Mouse (Mus musculus) brain, adult 2 months (tissue): ENCODE results near the gene Slc35a3.

ENCODE experiments used
- DNase-seq: peaks from one replicate; pipeline ENCODE4 v3.0.0; 2011; ENCODE audit warnings: low read depth, low spot score

The Slc35a3 gene

DNA sequence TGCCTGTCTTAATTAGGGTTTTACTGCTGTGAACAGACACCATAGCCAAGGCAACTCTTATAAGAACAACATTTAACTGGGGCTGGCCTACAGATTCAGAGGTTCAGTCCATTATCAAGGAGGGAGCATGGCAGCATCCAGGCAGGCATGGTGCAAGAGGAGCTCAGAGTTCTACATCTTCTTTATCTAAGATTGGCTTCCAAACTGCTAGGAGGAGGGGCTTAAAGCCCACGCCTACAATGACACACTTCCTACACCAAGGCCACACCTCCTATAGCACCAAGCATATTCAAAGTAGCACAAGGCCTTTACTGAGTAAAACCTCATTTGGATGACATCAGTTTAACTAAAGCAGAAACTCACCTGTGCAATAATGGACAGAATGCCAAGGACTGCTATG lies 72.6 kb downstream of the Slc35a3 start:
- DNase-seq, result no peak

DNA sequence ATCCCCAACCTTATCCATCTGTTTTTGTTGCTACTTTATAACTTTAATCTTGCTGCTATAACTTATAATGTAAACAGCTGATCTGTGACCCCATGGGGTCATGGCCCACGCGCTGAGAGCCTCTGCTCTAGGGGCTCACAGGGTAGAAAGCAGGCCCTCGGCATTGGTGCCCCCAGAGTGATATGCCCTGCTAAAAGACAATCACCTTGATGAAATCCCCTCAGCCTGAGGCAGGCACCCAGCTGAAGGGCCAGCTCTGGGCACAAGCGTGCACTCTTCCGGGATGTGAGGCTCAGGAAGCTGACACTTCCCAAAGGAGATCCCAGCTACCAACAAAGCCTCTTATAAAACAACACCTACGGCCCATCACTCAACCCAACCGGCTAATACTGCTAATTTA lies 74.1 kb downstream of the Slc35a3 start:
- DNase-seq, result no peak

DNA sequence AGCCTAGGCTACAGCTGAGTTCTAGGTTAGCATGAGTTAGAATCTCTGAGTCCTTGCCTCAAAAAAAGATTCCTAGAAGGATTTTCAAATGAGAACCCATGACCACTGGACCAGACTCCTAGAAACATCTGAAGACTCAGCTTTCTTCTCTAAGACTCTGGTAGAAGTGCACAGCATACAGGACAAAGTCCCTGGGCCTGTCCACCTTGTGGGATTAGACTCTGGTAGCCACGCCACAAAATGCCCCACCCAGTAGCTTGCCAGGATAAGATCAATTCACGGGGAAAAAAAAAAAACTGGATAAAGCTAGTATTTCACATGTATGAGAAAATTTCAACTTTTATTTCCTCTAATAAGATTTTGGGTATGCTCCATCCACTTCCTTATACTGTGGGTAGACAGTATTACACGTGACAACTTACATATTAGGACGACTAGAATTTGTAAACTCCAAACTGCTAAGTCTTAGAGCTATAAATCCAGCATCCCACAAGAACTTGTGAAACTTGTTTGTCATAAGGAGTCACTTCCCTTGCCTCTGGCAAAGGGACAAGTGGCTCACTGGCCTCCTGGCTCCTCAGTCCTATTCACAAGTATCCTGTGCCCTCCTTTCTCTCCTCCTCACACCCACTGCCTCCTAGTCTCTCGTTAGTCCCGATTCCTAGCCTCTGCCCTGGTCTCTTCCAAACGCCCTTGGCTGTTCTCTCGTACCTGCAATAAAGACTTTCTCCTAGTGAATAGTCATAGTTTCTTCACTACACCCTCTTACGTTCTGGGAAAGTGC lies 74.7 kb downstream of the Slc35a3 start:
- no peak for DNase-seq

DNA sequence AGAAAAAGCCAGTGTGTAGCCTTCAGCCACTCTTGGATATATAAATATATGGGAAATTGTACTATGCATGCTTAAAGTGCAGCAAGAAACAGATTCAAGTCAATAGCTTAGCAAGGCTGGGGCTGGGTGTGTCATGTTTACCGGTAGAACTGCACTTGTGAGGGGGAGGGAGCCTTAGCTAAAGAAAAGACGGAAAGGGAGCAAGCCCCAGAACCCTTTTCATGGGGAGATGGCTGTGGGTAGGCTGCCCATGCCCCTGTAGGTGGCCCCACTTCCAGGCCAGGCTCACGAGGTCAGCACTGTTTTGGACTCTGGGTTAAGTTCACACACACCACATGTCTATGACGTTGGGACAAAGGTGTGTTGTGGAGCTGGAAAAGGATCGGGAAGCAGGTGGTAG lies 76.8 kb downstream of the Slc35a3 start:
- DNase-seq, result no peak

DNA sequence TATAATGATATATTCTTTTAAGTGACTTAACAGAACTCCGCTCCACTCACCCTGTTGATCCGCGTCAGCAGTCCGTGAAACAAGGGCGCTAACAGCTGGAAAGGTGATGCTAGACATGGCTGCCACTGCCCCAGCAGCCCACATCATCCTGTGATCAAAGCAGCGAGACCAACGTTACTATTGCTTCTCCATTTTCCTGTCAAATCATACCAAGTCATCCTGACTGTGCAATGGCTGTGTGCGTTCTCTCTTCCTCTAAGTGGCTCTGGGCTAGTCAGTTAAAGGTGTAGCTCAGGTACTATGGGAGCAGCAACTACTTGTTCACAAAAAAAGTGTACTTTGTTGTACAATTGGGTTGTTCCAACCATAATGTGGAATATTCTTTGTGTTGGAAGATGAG lies 77.8 kb downstream of the Slc35a3 start:
- DNase-seq, result no peak

DNA sequence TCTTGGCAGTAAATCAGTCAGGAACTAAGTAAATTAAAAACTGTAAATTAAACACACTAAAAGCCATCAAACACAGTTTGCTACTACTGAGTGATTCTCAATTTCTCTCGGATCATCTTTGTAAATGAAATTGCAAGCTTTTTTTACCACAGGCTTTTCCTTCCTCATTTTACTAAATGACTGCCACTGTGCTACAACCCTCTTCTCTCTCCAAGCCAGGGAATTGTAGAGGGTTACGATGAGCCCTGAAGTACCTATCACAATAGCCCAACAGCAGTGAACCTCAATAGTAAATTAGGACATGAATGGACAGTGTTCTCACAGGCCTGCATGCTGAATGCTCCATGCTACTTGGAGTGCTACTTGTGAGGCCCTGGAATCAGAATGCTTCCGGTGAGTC lies 78.5 kb downstream of the Slc35a3 start:
- no peak for DNase-seq

DNA sequence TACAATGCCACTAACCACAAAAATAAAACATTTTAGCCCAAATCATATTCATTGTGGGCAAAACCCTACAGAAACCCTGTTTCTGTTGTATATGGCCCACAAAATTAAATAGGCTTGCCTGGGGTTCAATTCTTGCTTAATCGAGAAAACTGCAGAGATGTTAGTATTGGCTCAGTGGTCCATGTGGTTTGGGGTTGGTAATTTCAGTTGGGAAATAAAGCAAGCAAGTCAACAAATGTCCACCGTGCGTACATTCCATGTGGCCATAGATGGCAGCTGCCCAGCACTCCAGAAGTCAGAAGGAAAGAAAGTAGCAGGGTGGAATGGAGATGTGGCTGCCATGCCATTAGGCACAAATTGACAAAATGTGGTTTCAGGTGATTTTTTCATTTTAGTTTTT lies 79.7 kb downstream of the Slc35a3 start:
- DNase-seq, result no peak

DNA sequence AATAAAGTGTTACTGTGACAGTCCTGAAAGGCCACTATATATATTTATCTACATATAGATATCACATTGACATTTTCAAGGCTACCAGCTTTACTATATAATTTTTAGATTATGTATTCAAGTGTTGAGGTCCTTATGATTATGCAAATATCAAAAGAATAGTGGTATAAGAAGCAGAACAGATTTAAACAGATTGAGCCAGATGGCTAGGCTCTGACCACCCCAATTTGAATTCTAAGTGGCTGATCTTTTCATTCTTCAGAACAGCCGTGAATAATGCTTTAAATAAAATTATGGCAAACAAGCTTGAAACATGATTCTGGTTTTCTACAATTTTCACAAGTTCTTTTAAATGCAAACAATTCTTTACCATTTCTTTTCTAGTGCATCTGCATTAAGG lies 81.2 kb downstream of the Slc35a3 start:
- DNase-seq, result no peak

DNA sequence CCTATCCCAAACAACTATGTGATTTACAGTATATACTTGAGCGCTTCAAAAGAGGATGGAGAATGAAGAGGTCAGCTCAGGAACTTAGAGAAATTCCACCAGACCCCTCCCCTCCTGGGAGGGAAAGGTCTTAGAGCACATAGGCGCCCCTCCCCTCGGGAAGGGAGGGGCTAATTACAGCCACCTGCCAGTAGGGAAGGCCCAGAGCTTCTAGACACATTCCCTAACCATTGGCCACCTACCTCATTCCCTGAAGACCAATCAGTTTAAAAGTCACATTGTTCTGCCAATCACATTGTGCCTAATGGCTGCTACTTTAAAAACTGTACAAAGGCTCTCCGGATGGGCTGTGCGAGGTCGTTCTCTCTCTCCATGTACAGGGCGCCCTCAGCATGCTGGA lies 90.0 kb downstream of the Slc35a3 start:
- no peak for DNase-seq

DNA sequence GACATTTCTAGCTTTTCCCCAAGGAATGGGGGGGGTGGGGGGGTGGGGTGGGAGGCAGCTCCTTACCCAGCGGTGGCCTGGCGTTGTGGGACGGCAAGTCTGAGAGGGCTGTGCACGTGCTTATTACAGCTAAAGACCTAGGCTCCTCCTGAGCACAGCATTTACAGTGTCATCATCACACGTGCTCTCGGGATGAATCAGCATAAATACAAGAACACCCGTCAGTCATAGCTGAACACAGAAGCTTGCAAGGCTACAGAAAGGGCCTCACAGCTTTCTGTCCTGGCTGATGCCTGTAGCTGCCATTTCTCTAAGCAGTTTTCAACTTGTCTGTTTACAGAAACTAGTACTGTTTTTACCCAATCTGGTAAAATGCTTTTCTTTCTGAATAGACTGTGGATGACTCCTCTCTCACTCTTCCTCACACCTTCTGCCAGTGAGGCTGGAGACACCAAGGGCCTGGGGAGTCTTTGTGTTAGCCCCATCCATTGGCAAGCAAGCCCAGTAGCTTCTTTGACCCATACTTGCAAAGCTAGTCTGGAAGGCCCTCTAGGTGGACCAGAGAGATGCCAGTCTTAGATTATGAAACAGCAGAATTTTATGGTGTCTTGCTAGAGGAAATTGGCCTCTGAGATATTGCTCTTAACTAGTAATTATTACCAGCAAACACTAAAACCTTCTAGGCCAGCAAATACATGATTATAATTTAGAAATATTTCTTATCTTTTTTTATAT lies 91.8 kb downstream of the Slc35a3 start:
- peak; percentile 47 for DNase-seq
